Mouse (Mus musculus) hematopoietic stem cell, adult 5-6 weeks (primary cell): ENCODE measurements around the gene Fcer1g. TPM values are rescaled to one million over a fixed set of nuclear protein-coding genes. Genes with fewer than 3 reads are reported as not detected.

Source experiments
- ATAC-seq, 2 experiments: fragments of 125-278 bp in 1 of 2; replicated peaks in 1 of 2; 2 replicates each; pipeline ENCODE4 v1.8.0; 2016 to 2017; ENCODE audit warnings: inconsistent platforms in 2 of 2, mild to moderate bottlenecking in 2 of 2, moderate number of reproducible peaks in 2 of 2, low read depth in 1 of 2, moderate TSS enrichment in 1 of 2; ENCODE audit not compliant: low FRiP score in 2 of 2, poor library complexity in 2 of 2, severe bottlenecking in 2 of 2, insufficient read depth in 1 of 2, low TSS enrichment in 1 of 2
- total RNA-seq: library from RNA; stranded (forward); fragments of 172-1452, 232-1000 nt; gene quantifications from 2 replicates; pipeline ENCODE4 v1.2.3, GENCODE M21; 2017

Fcer1g gene
- total RNA-seq, 1 experiment from 2014 or later = 44.5 TPM

- no peak for ATAC-seq
Observed at GRCm38 (mm10) chr1:171203471-171204248, 30.5 kb downstream of the Fcer1g start.

- ATAC-seq = no peak
Observed at GRCm38 (mm10) chr1:171200769-171201168, 33.4 kb downstream of the Fcer1g start.

GRCm38 (mm10) chr1:171199532-171199931, 34.6 kb downstream of the Fcer1g start:
- ATAC-seq = no peak

- ATAC-seq = peak; percentile 97 to 99
Observed at GRCm38 (mm10) chr1:171195887-171196397, 38.2 kb downstream of the Fcer1g start, which contains the start of gene Pcp4l1. Pcp4l1 (minus strand) TSS chr1:171196268.

- 0 out of 4 replicates have a peak, but pooled peaks of 1 of the 2 experiments have one; percentile 33 for ATAC-seq
Observed at GRCm38 (mm10) chr1:171195046-171195822, 38.9 kb downstream of the Fcer1g start.

- ATAC-seq = no peak
Observed at GRCm38 (mm10) chr1:171193911-171194830, 40.0 kb downstream of the Fcer1g start.

- no peak for ATAC-seq
Observed at GRCm38 (mm10) chr1:171193093-171193840, 40.9 kb downstream of the Fcer1g start.

- ATAC-seq = no peak
Observed at GRCm38 (mm10) chr1:171192283-171192682, 41.9 kb downstream of the Fcer1g start.

GRCm38 (mm10) chr1:171190832-171191231, 43.3 kb downstream of the Fcer1g start:
- ATAC-seq = no peak

GRCm38 (mm10) chr1:171189476-171190114, 44.6 kb downstream of the Fcer1g start:
- no peak for ATAC-seq

- no peak for ATAC-seq
Observed at GRCm38 (mm10) chr1:171189046-171189445, 45.1 kb downstream of the Fcer1g start.

GRCm38 (mm10) chr1:171187851-171188700, 46.1 kb downstream of the Fcer1g start:
- peak; percentile 56 for ATAC-seq

GRCm38 (mm10) chr1:171185655-171186054, 48.5 kb downstream of the Fcer1g start:
- no peak for ATAC-seq

GRCm38 (mm10) chr1:171184314-171184713, 49.9 kb downstream of the Fcer1g start:
- ATAC-seq = peak; percentile 72 to 80

GRCm38 (mm10) chr1:171183620-171184019, 50.5 kb downstream of the Fcer1g start:
- ATAC-seq = 0 out of 4 replicates have a peak, but pooled peaks of 1 of the 2 experiments have one; percentile 25
